Mouse (Mus musculus): ENCODE results near the gene Pla2g4a. TPM values are rescaled to one million over a fixed set of nuclear protein-coding genes. Genes with fewer than 3 reads are reported as not detected.

Pla2g4a gene
- polyA plus RNA-seq, 1 experiment from 2014 or later = 15.3 TPM

Other genes starting within 250 kb of the Pla2g4a start
- 0.10 and 0.13 TPM in 2 replicates for gene Ptgs2, start 138.7 kb upstream of the Pla2g4a start, polyA plus RNA-seq (2016; fragmentation: Nextera tagmentation; extraction: Ambion mirVana)